Mouse (Mus musculus) spleen, adult 2 months (tissue): ENCODE results near the gene Ccdc149. TPM values are rescaled to one million over a fixed set of nuclear protein-coding genes. Genes with fewer than 3 reads are reported as not detected.

Source experiments
- DNase-seq, 2 experiments: peaks; one replicate each; pipeline versions ENCODE4 v3.0.0 to v3.0.0-alpha.2; 2012 to 2021; ENCODE audit warnings: low spot score in 2 of 2, low read depth in 1 of 2
- H3K27ac ChIP-seq: fragments of 200-500 bp; 2 replicates; pipeline ENCODE4 v1.5.1; 2012; ENCODE audit warnings: low read length, inconsistent platforms; ENCODE audit not compliant: insufficient read depth
- H3K27me3 ChIP-seq: fragments of 200-500 bp; 2 replicates; pipeline ENCODE4 v1.6.1; 2012; ENCODE audit warnings: mild to moderate bottlenecking, moderate library complexity, low read length, inconsistent platforms; ENCODE audit not compliant: control insufficient read depth, insufficient read depth
- H3K36me3 ChIP-seq: fragments of 200-500 bp; 2 replicates; pipeline ENCODE4 v1.6.1; 2012; ENCODE audit warnings: mild to moderate bottlenecking, low read length, inconsistent platforms; ENCODE audit not compliant: control insufficient read depth, insufficient read depth
- H3K4me1 ChIP-seq: fragments of 200-500 bp; 2 replicates; pipeline ENCODE4 v1.6.1; 2011; ENCODE audit warnings: inconsistent platforms; ENCODE audit not compliant: control insufficient read depth, insufficient read depth, insufficient read length
- H3K4me3 ChIP-seq: fragments of 200-500 bp; 2 replicates; pipeline ENCODE4 v1.5.1; 2011; ENCODE audit warnings: mild to moderate bottlenecking, inconsistent platforms; ENCODE audit not compliant: insufficient read depth, insufficient read length; ENCODE audit errors: extremely low read depth
- CTCF ChIP-seq: fragments of 200-500 bp; IDR thresholded peaks from 2 replicates; pipeline ENCODE4 v1.5.1; 2011; ENCODE audit warnings: mild to moderate bottlenecking, inconsistent platforms; ENCODE audit not compliant: insufficient read depth, insufficient read length, insufficient replicate concordance; ENCODE audit errors: extremely low read depth
- POLR2A ChIP-seq: fragments of 200-500 bp; IDR thresholded peaks from 2 replicates; pipeline ENCODE4 v1.6.1; 2011; ENCODE audit warnings: low read depth, low read length, inconsistent platforms
- WGBS: fragments of 180-500 bp; shearing (Covaris S2); methylation state at CpG from one replicate; pipeline ENCODE4 v1.1.7; 2018; 5-methylcytosine and 5-hydroxymethylcytosine counted together
- polyA plus RNA-seq: library from polyadenylated mRNA; depleted of rRNA; stranded (reverse); fragments of >200 nt; gene quantifications from 2 replicates; pipeline ENCODE4 v1.2.3, GENCODE M21; 2012

Ccdc149 gene
- polyA plus RNA-seq, 1 experiment = 0.40 TPM

- Histone ChIP-seq H3K4me1 (no peaks in the 10 kb centered on the region), H3K27me3 (no peaks in the 10 kb centered on the region), H3K4me3 (no peak overlapping the region), H3K27ac (no peak overlapping the region), H3K36me3 (no peaks in the 10 kb centered on the region)
- TF ChIP-seq CTCF = no peak
- TF ChIP-seq POLR2A = no peak
- WGBS = 60% methylated on average over 7 of the region's 7 CpGs
- no peak for DNase-seq
These were observed 115.7 kb downstream of the Ccdc149 start for GRCm38 (mm10) chr5:52355612-52356011.

GRCm38 (mm10) chr5:52354441-52354840 lies 116.9 kb downstream of the Ccdc149 start:
- no peak for DNase-seq
- no peaks in the 10 kb centered on the region for H3K4me1 ChIP-seq
- TF ChIP-seq CTCF = no peak
- no peak for TF ChIP-seq POLR2A
- no peaks in the 10 kb centered on the region for H3K27me3 ChIP-seq
- 86% methylated on average over 4 of the region's 4 CpGs for WGBS
- no peak overlapping the region for H3K4me3 ChIP-seq
- no peak overlapping the region for H3K27ac ChIP-seq
- H3K36me3 ChIP-seq = no peaks in the 10 kb centered on the region

GRCm38 (mm10) chr5:52352730-52353129 lies 118.6 kb downstream of the Ccdc149 start:
- WGBS = 83% methylated on average over 5 of the region's 5 CpGs
- H3K4me3 ChIP-seq = no peak overlapping the region
- no peaks in the 10 kb centered on the region for H3K27me3 ChIP-seq
- H3K36me3 ChIP-seq = no peaks in the 10 kb centered on the region
- no peak for DNase-seq
- TF ChIP-seq POLR2A (no peak), CTCF (no peak)
- no peaks in the 10 kb centered on the region for H3K4me1 ChIP-seq
- no peak overlapping the region for H3K27ac ChIP-seq

- H3K4me1 ChIP-seq = no peaks in the 10 kb centered on the region
- no peak overlapping the region for H3K27ac ChIP-seq
- H3K27me3 ChIP-seq = no peaks in the 10 kb centered on the region
- H3K36me3 ChIP-seq = no peaks in the 10 kb centered on the region
- TF ChIP-seq CTCF (no peak), POLR2A (no peak)
- WGBS = 85% methylated on average over 2 of the region's 2 CpGs
- DNase-seq = no peak
- H3K4me3 ChIP-seq = no peak overlapping the region
These were observed 119.8 kb downstream of the Ccdc149 start for GRCm38 (mm10) chr5:52351561-52351960.

GRCm38 (mm10) chr5:52350451-52350850 lies 120.9 kb downstream of the Ccdc149 start:
- Histone ChIP-seq H3K4me3 (no peak overlapping the region), H3K27ac (no peak overlapping the region), H3K36me3 (no peaks in the 10 kb centered on the region), H3K27me3 (no peaks in the 10 kb centered on the region), H3K4me1 (no peaks in the 10 kb centered on the region)
- 79% methylated on average over 2 of the region's 2 CpGs for WGBS
- TF ChIP-seq CTCF (no peak), POLR2A (no peak)
- no peak for DNase-seq

- no peak for DNase-seq
- Histone ChIP-seq H3K27me3 (no peaks in the 10 kb centered on the region), H3K27ac (no peak overlapping the region), H3K36me3 (no peaks in the 10 kb centered on the region), H3K4me1 (no peaks in the 10 kb centered on the region), H3K4me3 (no peak overlapping the region)
- 75% methylated on average over 2 of the region's 2 CpGs for WGBS
- TF ChIP-seq POLR2A (no peak), CTCF (no peak)
These were observed 124.4 kb downstream of the Ccdc149 start for GRCm38 (mm10) chr5:52346890-52347289.

- Histone ChIP-seq H3K27me3 (no peaks in the 10 kb centered on the region), H3K27ac (no peak overlapping the region), H3K4me1 (no peaks in the 10 kb centered on the region), H3K36me3 (no peaks in the 10 kb centered on the region), H3K4me3 (no peak overlapping the region)
- TF ChIP-seq POLR2A (no peak), CTCF (no peak)
- DNase-seq = no peak
- 91% methylated on average over 2 of the region's 2 CpGs for WGBS
These were observed 132.2 kb downstream of the Ccdc149 start for GRCm38 (mm10) chr5:52339134-52339533.
